Mouse (Mus musculus) gastrocnemius, adult 2 months (tissue): ENCODE results near the gene Galntl6. TPM values are rescaled to one million over a fixed set of nuclear protein-coding genes. Genes with fewer than 3 reads are reported as not detected.
"Not testable (repeated sequence)": the region's sequence is repeated elsewhere in the genome, so short reads cannot be mapped to it uniquely, and the experiment has no call there.

Experiments used
- DNase-seq: peaks from one replicate; pipeline ENCODE4 v3.0.0; 2022
- H3K27ac ChIP-seq: fragments of 200-600 bp; 2 replicates; pipeline ENCODE4 v1.8.1; 2022; ENCODE audit warnings: mild to moderate bottlenecking
- H3K4me3 ChIP-seq: fragments of 200-600 bp; 2 replicates; pipeline ENCODE4 v1.8.1; 2022; ENCODE audit warnings: mild to moderate bottlenecking, moderate library complexity
- CTCF ChIP-seq: fragments of 200-600 bp; IDR thresholded peaks from 2 replicates; pipeline ENCODE4 v1.8.1; 2022; ENCODE audit warnings: antibody characterized with exemption, mild to moderate bottlenecking, moderate library complexity
- intact Hi-C: fragments of 180-260 bp; cut with DNase I; formaldehyde crosslinking; loops from one replicate; pipeline ENCODE4 v1.15.1; 2025
- total RNA-seq, 2 experiments: library from RNA; stranded (reverse); gene quantifications; 2 replicates each; pipeline ENCODE4 v1.2.3; 2021

Galntl6 gene
- total RNA-seq, 2 experiments from 2014 or later, result not detected

GRCm38 (mm10) chr8:58535781-58536180 is 376.7 kb downstream of the Galntl6 start:
- DNase-seq, result no peak
- Histone ChIP-seq H3K27ac (no peak overlapping the region), H3K4me3 (no peak overlapping the region)
- intact Hi-C loops, result no loop called here
- TF ChIP-seq CTCF, result no peak

- no peak for DNase-seq
- no peak for TF ChIP-seq CTCF
- intact Hi-C loops, result no loop called here
- H3K27ac ChIP-seq, result no peak overlapping the region
- H3K4me3 ChIP-seq, result no peak overlapping the region
Measured at GRCm38 (mm10) chr8:58534631-58535030, 377.8 kb downstream of the Galntl6 start.

- intact Hi-C loops, result no loop called here
- TF ChIP-seq CTCF, result no peak
- no peak for DNase-seq
- H3K27ac ChIP-seq, result no peak overlapping the region
- no peak overlapping the region for H3K4me3 ChIP-seq
Measured at GRCm38 (mm10) chr8:58523443-58523842, 389.0 kb downstream of the Galntl6 start.

GRCm38 (mm10) chr8:58521932-58522331 is 390.5 kb downstream of the Galntl6 start:
- TF ChIP-seq CTCF, result no peak
- no peak for DNase-seq
- H3K4me3 ChIP-seq, result no peak overlapping the region
- intact Hi-C loops, result no loop called here
- H3K27ac ChIP-seq, result no peak overlapping the region

DNA sequence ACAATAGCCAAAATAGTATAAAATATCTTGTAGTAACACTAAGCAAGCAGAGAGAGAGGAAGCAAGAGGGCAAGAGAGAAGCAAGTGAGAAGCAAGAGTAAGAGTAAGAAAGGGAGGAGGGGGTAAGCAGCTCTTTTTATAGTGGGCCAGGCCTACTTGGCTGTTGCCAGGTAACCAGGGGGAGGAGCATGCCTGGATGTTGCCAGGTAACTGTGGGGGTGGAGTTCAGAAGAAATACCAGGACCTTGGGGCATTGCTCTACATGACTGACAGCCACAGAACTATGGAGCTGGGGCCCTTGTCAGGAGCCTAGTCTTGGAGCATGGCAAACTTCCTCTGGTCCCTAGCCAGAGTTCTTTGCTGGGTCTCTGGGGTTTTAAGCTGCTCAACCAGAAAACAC is 401.9 kb downstream of the Galntl6 start:
- TF ChIP-seq CTCF, result no peak
- intact Hi-C loops, result no loop called here
- no peak overlapping the region for H3K4me3 ChIP-seq
- DNase-seq, result no peak
- no peak overlapping the region for H3K27ac ChIP-seq

DNA sequence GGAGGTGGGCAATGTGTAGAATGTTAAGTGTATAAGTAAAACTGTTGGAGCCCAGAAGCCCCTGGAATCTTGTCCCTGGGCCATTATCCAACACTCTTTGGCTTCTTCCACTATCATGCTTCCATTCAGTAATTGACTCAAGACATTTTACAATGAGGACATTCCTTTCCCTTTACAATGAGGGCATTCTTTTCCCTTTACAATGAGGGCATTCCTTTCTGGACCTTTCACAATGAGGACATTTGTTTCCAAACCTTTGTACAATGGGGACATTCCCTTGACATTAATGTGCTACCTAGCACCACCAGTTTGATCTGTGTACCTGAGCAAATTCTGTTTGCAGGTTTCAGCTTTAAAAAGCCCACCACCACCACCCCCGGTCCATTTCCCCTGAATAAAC is 403.4 kb downstream of the Galntl6 start:
- Histone ChIP-seq H3K27ac (no peak overlapping the region), H3K4me3 (no peak overlapping the region)
- intact Hi-C loops, result no loop called here
- no peak for DNase-seq
- TF ChIP-seq CTCF, result no peak

DNA sequence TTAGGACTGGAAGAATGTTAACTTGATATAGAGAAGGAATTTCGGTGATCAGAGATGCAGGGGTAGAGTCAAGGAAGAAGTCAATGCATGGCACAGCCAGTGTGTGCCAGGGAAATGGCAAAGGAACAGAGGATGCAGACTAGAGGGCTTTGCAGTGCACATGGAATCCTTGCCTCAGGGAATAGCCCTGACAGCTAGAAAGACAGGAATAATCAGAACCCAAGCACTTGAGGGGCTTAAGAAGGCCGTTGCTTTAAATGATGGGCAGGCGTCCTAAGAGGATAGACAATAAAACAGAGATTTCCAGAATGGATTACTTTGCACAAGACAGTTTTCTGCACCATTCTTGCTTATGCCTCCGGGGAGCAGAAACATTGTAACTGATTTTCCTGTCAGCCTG is 425.3 kb downstream of the Galntl6 start:
- Histone ChIP-seq H3K27ac (no peak overlapping the region), H3K4me3 (no peak overlapping the region)
- no peak for TF ChIP-seq CTCF
- intact Hi-C loops, result no loop called here
- DNase-seq, result no peak

- H3K27ac ChIP-seq, DNase-seq, intact Hi-C loops, H3K4me3 ChIP-seq: not testable (repeated sequence)
Measured at GRCm38 (mm10) chr8:58463342-58463741, 449.1 kb downstream of the Galntl6 start.

- TF ChIP-seq CTCF, result no peak
- no peak overlapping the region for H3K27ac ChIP-seq
- DNase-seq, result no peak
- H3K4me3 ChIP-seq, result no peak overlapping the region
- intact Hi-C loops, result no loop called here
Measured at GRCm38 (mm10) chr8:58442696-58443095, 469.7 kb downstream of the Galntl6 start.

DNA sequence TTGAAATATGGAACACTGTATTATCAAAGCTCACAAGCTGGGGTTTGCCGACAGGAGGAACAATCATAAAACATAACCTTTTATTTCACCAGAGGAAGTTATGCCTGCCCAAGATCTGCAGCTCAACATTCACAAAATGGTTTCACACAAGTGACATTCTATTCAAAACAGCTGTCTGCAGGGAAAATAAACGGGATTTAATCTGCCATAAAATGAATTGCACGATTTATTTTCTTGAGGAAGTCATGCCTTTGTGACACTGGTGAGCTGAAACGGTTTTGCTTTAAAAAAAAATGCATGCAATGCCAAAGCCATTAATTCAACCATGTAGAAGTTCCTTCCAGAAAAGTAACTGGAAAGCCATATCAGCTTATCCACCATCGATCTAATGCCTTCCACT is 494.0 kb downstream of the Galntl6 start:
- no peak for DNase-seq
- TF ChIP-seq CTCF, result no peak
- no peak overlapping the region for H3K27ac ChIP-seq
- no peak overlapping the region for H3K4me3 ChIP-seq
- intact Hi-C loops, result no loop called here

DNA sequence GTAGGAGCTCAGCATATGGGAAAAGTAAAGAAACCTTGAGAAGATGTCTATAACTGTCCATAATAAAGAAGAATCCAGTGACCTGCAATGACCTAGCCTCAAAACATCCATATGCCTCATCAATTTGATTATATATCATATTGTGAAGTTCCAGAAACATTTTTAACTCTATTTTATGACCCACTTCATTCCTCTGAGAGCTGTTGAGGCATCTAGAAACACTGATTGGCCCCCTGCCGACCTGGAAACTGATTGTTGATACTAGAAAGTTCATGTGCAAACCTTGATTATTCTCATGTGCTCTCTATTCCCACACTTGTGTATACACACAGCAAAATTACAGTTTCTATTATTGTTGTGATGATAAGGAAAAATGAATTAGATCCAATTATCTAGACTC is 494.9 kb downstream of the Galntl6 start:
- TF ChIP-seq CTCF, result no peak
- no peak overlapping the region for H3K4me3 ChIP-seq
- H3K27ac ChIP-seq, result no peak overlapping the region
- no peak for DNase-seq
- intact Hi-C loops, result no loop called here

DNA sequence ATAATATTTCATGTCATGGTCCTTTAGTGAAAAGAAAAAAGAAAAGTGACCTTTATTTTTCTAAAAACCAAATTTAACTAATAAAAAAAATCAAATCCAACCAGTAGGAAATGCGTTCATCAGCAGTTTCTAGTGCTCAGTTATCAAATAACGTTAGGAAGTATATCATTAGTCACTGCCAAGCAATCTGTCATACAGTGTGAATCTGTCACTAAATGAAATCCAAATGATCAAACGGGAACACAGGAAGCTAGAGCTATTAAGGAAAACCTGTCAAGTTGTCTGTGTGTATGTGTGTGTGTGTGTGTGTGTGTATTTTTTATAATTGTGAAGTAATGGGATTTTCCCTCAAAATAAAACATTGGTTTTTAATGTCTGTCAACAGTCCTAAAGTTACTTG is 515.9 kb downstream of the Galntl6 start:
- TF ChIP-seq CTCF, result no peak
- DNase-seq, result no peak
- H3K4me3 ChIP-seq, result no peak overlapping the region
- H3K27ac ChIP-seq, result no peak overlapping the region
- intact Hi-C loops, result no loop called here

- no peak for DNase-seq
- H3K4me3 ChIP-seq, result no peak overlapping the region
- no peak overlapping the region for H3K27ac ChIP-seq
- intact Hi-C loops, result no loop called here
- TF ChIP-seq CTCF, result no peak
Measured at GRCm38 (mm10) chr8:58395879-58396278, 516.6 kb downstream of the Galntl6 start.

GRCm38 (mm10) chr8:58372389-58372788 is 540.1 kb downstream of the Galntl6 start:
- intact Hi-C loops, result no loop called here
- Histone ChIP-seq H3K27ac (no peak overlapping the region), H3K4me3 (no peak overlapping the region)
- DNase-seq, result no peak
- TF ChIP-seq CTCF, result no peak

DNA sequence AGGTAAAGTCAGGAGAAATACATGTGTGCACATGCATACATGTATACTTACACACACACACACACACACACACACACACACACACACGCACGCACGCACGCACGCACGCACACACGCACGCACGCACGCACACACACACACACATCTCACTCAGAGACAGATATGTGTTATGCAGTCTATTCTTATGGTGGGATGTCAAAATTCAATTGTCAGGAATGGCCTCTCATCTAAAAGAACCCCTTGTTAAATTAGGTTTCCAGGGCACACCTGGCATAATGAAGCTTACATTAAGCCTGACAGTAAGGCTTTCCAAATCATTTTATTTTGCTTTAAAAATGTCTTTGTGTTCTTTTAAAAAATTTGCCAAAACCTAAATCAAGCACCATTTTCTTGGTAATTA is 540.5 kb downstream of the Galntl6 start:
- Histone ChIP-seq H3K27ac (no peak overlapping the region), H3K4me3 (no peak overlapping the region)
- intact Hi-C loops, result no loop called here
- DNase-seq, result no peak
- TF ChIP-seq CTCF, result no peak
